Mouse (Mus musculus): Measurements from ENCODE around the gene Wnk4. TPM values are rescaled to one million over a fixed set of nuclear protein-coding genes. Genes with fewer than 3 reads are reported as not detected.

Wnk4 gene
- polyA plus RNA-seq, 1 experiment, result 1.8 TPM

DNA sequence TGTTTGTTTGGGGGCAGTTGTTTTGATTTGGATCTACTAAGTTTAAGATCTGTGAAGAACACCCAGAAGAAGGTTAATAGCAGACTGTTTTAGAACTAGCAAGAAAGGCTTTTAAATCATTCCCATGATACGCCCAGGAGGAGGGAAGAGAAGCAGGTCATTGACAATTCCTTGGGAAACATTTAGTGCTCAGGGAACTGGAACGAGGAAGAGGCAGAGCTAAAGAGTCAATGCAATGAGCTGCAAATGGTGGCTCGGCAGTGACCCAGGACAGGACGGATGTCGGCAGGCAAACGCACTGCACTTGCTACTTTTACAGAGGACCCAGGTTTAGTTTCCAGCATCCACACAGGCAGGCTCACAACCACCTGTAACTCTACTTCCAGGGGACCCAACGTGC is 20.5 kb downstream of the Wnk4 start:
- Histone ChIP-seq H3K4me3 (ENCODE audit: insufficient read depth, low read length) (no peak overlapping the region), H3K27ac (ENCODE audit: insufficient read depth, low read length) (no peak overlapping the region), H3K4me1 (ENCODE audit: control insufficient read depth, insufficient read depth, low read length) (peaks cover 5% of the 10 kb centered on the region; the same call in 1 of the 2 replicates)
- TF ChIP-seq CTCF (IDR thresholded peaks at IDR 0.05; ENCODE audit: borderline replicate concordance, insufficient read depth, low read length) (no peak), POLR2A (IDR thresholded peaks at IDR 0.05; ENCODE audit: low read depth, low read length) (no peak)

DNA sequence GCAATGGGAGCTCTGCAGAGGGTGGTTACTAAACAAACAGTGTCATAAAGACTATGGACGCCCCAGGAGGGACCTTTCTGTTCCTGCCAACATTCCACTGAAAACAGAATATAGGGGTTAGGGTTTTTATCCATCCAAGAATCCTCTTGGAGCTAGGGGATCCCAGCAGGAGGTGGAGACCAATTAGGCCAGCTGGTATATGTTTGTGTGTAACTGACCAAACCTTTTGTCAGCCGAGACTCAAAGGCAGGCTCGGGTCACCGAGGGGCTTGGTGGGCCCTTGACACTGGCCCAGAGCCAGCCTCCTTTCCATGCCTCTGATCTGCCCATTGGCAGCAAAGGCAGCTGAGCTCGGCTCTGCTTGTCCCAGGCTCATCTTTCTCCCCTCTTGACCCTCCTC is 22.5 kb downstream of the Wnk4 start:
- TF ChIP-seq CTCF (IDR thresholded peaks at IDR 0.05; ENCODE audit: borderline replicate concordance, insufficient read depth, low read length) (no peak), POLR2A (IDR thresholded peaks at IDR 0.05; ENCODE audit: low read depth, low read length) (no peak)
- no peak overlapping the region for H3K27ac ChIP-seq (ENCODE audit: insufficient read depth, low read length)
- H3K4me1 ChIP-seq (ENCODE audit: control insufficient read depth, insufficient read depth, low read length), result no peaks in the 10 kb centered on the region
- H3K4me3 ChIP-seq (ENCODE audit: insufficient read depth, low read length), result no peak overlapping the region

DNA sequence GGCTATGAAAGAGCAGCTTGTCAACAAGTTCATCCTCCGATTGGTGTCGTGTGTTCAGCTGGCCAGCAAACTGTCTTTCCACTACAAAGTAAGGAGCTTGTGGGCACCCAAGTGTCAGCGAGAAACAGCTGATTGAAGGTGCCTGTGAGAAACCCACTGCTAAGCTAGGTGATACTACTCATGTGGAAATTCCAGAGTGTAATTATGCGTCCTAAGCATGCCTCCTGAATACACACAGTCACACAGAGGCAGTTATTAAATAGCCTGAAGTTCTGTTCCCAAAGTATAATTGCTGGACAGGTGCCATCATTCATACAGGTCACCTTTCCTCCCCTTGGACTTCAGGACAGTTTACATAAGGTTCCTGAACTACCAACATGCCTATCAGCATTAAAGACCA is 23.4 kb downstream of the Wnk4 start:
- H3K4me1 ChIP-seq (ENCODE audit: control insufficient read depth, insufficient read depth, low read length), result no peaks in the 10 kb centered on the region
- TF ChIP-seq CTCF (IDR thresholded peaks at IDR 0.05; ENCODE audit: borderline replicate concordance, insufficient read depth, low read length) (no peak), POLR2A (IDR thresholded peaks at IDR 0.05; ENCODE audit: low read depth, low read length) (no peak)
- H3K4me3 ChIP-seq (ENCODE audit: insufficient read depth, low read length), result no peak overlapping the region
- no peak overlapping the region for H3K27ac ChIP-seq (ENCODE audit: insufficient read depth, low read length)

DNA sequence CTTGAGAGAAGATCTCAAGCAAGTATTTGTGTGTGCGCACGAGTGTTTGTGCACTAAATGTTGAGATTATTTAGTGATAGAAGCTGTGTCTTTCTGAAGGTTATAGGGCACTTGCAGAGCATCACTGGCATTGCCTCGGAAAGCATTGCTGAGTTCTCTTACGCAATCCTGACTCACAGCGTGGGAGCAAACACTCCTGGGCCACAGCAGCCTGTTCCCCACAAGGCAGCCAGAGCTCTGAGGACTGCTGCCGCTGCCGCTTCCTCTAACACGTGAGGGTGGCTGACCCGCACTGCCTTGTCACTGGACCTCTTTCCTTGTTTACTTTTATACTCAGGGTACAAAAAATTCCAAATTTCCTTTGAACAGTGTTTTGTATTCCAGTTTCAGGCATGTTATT is 26.9 kb downstream of the Wnk4 start:
- H3K27ac ChIP-seq (ENCODE audit: insufficient read depth, low read length), result no peak overlapping the region
- H3K4me1 ChIP-seq (ENCODE audit: control insufficient read depth, insufficient read depth, low read length), result no peaks in the 10 kb centered on the region
- no peak overlapping the region for H3K4me3 ChIP-seq (ENCODE audit: insufficient read depth, low read length)
- TF ChIP-seq CTCF (IDR thresholded peaks at IDR 0.05; ENCODE audit: borderline replicate concordance, insufficient read depth, low read length) (no peak), POLR2A (IDR thresholded peaks at IDR 0.05; ENCODE audit: low read depth, low read length) (no peak)

DNA sequence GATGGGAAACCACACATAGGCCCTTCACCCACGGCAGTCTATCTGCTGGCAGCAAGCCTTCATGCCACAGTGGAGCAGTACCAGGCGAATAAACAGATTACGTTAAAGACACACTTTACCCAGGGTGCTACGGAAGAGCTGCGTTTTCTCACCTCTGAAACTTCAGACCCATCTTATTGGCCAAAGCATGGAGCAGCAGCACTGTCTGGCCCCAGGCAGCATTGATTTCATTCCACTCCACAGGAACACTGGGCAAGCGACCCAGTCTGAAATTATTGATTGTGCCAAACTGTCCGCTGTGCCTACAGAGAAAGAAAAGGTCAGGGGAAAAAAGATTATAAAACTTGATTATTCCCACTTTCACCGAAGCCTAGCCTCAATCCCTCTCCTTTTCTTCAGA is 30.9 kb downstream of the Wnk4 start:
- Histone ChIP-seq H3K4me3 (ENCODE audit: insufficient read depth, low read length) (no peak overlapping the region), H3K4me1 (ENCODE audit: control insufficient read depth, insufficient read depth, low read length) (no peaks in the 10 kb centered on the region), H3K27ac (ENCODE audit: insufficient read depth, low read length) (no peak overlapping the region)
- TF ChIP-seq POLR2A (IDR thresholded peaks at IDR 0.05; ENCODE audit: low read depth, low read length), result no peak

DNA sequence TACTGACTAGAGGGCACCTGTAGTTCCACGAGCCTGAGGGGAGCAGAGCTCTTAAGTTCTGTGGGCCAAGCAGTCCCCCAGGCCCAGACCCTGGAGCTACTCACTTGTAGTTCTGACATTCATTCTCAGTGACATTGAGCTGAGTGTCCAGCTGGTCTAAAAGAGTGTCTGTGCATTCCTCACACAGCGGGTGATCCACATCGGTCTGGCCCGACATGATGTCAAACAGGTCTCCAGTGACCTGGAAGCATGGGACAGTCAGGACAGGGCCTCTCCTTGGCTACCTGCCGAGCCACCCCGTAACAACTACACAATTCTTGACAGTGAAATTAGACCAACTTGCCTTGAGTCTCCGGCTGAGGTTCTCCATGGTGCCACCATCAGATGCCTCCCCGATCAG is 34.8 kb downstream of the Wnk4 start:
- Histone ChIP-seq H3K4me3 (ENCODE audit: insufficient read depth, low read length) (no peak overlapping the region), H3K27ac (ENCODE audit: insufficient read depth, low read length) (no peak overlapping the region), H3K4me1 (ENCODE audit: control insufficient read depth, insufficient read depth, low read length) (no peaks in the 10 kb centered on the region)
- TF ChIP-seq CTCF (IDR thresholded peaks at IDR 0.05; ENCODE audit: borderline replicate concordance, insufficient read depth, low read length) (no peak), POLR2A (IDR thresholded peaks at IDR 0.05; ENCODE audit: low read depth, low read length) (no peak)

DNA sequence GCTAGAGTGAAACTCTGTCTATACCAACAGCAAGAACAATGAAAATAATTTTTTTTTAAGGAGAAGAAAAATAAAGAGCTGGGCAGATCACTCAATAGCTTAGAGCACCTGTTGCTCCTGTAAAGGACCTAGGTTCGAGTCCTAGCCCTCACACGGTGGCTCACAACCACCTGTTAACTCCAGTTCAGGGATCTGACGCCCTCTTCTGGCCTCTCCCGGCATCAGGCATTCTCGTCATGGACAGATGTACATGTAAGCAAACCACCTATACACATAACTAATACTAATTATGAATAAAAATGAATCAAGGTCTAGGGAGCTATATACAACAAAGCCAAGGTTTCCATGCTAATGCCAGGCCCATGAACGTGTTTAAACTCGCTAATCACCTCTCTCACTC is 40.5 kb downstream of the Wnk4 start:
- H3K4me1 ChIP-seq (ENCODE audit: control insufficient read depth, insufficient read depth, low read length), result peaks cover 4% of the 10 kb centered on the region; the same call in 1 of the 2 replicates
- TF ChIP-seq CTCF (IDR thresholded peaks at IDR 0.05; ENCODE audit: borderline replicate concordance, insufficient read depth, low read length) (no peak), POLR2A (IDR thresholded peaks at IDR 0.05; ENCODE audit: low read depth, low read length) (no peak)
- peak overlapping the region; percentile 94 for H3K4me3 ChIP-seq (ENCODE audit: insufficient read depth, low read length)
- H3K27ac ChIP-seq (ENCODE audit: insufficient read depth, low read length), result no peak overlapping the region

DNA sequence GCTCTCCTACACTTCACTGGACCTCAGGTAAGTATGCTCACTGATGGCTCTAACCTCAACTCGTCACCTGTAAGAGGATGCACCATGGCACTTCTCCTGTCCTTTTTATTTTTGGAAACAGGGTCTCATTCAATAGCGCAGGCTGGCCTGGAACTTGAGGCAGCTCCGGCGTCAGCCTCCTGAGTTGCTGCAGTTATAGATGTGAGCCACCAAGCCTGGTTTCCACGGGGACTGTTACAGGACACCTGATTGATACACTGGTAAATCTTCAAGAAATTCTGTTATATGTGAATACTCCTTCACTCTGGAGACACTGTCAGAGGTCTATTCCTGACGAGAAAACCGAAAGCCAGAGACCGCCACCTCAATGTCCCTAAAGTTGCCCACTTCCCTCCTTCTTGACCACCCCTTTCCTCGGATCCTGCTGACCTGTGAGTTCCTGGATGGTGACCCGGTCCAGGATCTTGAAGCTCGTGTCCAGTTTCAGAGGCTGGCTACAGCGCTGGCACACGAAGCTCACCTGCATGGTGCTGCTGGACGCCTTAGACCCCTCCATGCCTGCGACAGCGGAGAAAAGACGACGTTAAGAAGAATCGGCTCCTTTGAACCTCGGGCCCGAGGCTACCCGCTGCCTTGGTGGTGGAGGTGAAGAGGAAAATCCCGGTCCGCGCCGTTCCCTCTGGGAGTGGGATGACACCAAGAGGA is 41.1 kb downstream of the Wnk4 start:
- peak overlapping the region; percentile 94 for H3K4me3 ChIP-seq (ENCODE audit: insufficient read depth, low read length)
- H3K27ac ChIP-seq (ENCODE audit: insufficient read depth, low read length), result no peak overlapping the region
- peaks cover 4% of the 10 kb centered on the region; the same call in 1 of the 2 replicates for H3K4me1 ChIP-seq (ENCODE audit: control insufficient read depth, insufficient read depth, low read length)
- TF ChIP-seq POLR2A (IDR thresholded peaks at IDR 0.05; ENCODE audit: low read depth, low read length) (no peak), CTCF (IDR thresholded peaks at IDR 0.05; ENCODE audit: borderline replicate concordance, insufficient read depth, low read length) (no peak)

DNA sequence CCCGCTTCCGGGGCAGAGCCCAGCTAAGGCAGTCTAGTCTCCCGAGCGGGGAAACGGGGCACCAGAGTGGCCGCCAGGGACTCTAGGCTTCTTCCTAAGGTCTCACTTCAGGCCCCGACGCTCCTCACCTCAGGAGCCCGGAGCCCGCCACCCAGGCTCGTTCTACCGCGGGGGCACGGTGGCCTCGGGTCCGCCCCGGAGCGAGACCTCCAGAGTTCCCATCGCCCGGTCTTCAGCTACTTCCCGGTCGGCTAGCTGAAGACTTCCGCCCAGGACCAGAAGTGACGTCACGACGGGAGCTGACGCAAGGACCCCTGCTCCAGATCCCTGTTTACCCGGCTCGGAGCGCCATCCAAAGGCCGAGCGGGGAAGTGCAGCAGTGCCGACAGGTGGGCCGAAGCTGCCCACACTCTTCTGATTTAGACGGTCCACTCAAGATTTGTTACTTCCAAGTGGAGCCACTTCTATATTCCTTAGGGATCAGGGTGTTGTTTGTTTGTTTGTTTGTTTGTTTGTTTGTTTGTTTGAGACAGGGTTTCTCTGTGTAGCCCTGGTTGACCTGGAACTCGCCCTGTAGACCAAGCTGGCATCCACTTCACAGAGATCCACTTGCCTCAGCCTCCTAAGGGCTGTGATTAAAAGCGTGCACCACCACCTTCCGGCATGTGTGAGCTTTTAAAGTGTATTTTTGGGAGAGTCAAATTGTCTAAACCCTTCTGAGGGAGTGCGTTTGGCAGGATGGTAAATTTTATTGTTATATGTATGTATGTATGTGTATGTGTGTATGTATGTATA is 41.8 kb downstream of the Wnk4 start, which contains the start of gene Becn1:
Becn1 (minus strand) TSS at position 283 of the 795 bp plus-strand sequence.
- Histone ChIP-seq H3K4me1 (ENCODE audit: control insufficient read depth, insufficient read depth, low read length) (peaks cover 4% of the 10 kb centered on the region; the same call in 1 of the 2 replicates), H3K27ac (ENCODE audit: insufficient read depth, low read length) (no peak within 1 kb of the TSS), H3K4me3 (ENCODE audit: insufficient read depth, low read length) (peak within 1 kb of the TSS; percentile 94)
- TF ChIP-seq CTCF (IDR thresholded peaks at IDR 0.05; ENCODE audit: borderline replicate concordance, insufficient read depth, low read length) (peak; percentile 82), POLR2A (IDR thresholded peaks at IDR 0.05; ENCODE audit: low read depth, low read length) (peak; percentile 71)

DNA sequence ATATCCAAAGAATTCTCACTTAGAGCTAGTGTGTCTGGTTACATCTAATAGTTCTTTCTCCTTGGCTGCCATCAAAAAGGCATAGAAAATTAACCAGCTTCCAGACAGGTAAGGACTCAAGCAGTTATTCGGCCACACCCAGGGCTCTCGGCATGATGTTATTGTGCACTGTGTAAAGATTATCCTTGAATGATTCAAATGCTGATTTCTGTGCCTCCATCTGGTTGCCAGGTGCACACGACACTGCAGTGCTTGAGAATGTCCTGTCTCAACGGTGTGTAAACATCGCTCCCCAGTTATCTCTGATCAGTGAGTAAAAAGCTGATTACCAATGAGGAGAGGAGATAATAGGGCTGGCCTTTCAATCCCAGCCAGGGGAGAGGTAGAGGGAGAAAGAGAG is 47.4 kb downstream of the Wnk4 start:
- H3K4me1 ChIP-seq (ENCODE audit: control insufficient read depth, insufficient read depth, low read length), result no peaks in the 10 kb centered on the region
- no peak overlapping the region for H3K4me3 ChIP-seq (ENCODE audit: insufficient read depth, low read length)
- TF ChIP-seq CTCF (IDR thresholded peaks at IDR 0.05; ENCODE audit: borderline replicate concordance, insufficient read depth, low read length) (no peak), POLR2A (IDR thresholded peaks at IDR 0.05; ENCODE audit: low read depth, low read length) (no peak)
- H3K27ac ChIP-seq (ENCODE audit: insufficient read depth, low read length), result no peak overlapping the region

All from embryonic fibroblast, embryonic 13.5 days (primary cell).